Mouse (Mus musculus): ENCODE results near the gene Mettl25.

DNA sequence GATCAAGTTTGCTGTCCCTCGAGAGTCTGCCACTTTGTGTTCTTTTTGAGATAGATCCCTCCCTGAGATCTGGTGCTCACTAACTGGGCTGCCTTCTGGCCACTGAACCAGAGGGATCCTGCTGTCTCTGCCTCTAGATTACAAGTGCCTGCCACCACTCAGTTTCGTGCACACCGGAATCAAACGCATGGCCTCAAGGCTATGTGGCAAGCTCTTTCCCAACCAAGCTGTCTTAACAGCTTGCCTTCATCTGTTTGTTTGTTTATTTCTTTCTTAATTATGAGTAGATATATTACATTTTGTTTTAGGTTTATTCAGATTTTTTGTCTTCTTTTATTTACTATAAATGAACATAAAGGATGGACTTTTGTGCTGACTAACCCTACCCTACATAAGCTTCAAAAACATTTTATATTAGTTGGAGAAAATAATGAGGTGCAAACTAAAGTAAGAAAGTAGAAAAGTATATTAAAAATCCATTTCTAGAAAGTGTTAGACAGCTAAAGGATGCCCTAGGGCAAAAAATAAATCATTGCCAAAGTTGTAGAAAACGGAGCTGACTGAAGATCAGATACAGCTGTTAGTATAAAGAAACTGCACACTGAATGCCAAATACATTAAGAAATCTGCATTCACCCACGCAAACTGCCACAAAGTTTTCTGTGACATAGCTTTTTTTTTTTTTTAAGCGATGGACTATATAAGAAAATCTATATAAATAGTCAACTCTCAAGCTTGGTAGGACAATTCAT, 34.7 kb downstream of the Mettl25 start:
- TF ChIP-seq CTCF (IDR thresholded peaks at IDR 0.05; ENCODE audit: extremely low read depth, insufficient read depth, insufficient read length, insufficient replicate concordance): no peak
- no peak for TF ChIP-seq POLR2A (IDR thresholded peaks at IDR 0.05; ENCODE audit: low read depth, low read length)

All from spleen, adult 2 months (tissue).